Mouse (Mus musculus) thymus, adult 2 months (tissue): ENCODE results near the gene Sgce. TPM values are rescaled to one million over a fixed set of nuclear protein-coding genes. Genes with fewer than 3 reads are reported as not detected.

Experiments used
- DNase-seq: peaks from one replicate; pipeline ENCODE4 v3.0.0; 2021
- H3K27ac ChIP-seq: fragments of 200-500 bp; 2 replicates; pipeline ENCODE4 v1.5.1; 2012; ENCODE audit warnings: low read length, control low read depth; ENCODE audit not compliant: control insufficient read depth, insufficient read depth
- H3K27me3 ChIP-seq: fragments of 200-500 bp; 2 replicates; pipeline ENCODE4 v1.6.1; 2012; ENCODE audit warnings: mild to moderate bottlenecking, low read length, moderate library complexity, mixed read lengths; ENCODE audit not compliant: control insufficient read depth, insufficient read depth
- H3K36me3 ChIP-seq: fragments of 200-500 bp; 2 replicates; pipeline ENCODE4 v1.6.1; 2012; ENCODE audit warnings: mild to moderate bottlenecking, low read length, moderate library complexity; ENCODE audit not compliant: control insufficient read depth, insufficient read depth
- H3K4me1 ChIP-seq: fragments of 200-500 bp; replicated peaks from 2 replicates; pipeline ENCODE4 v1.6.1; 2012; ENCODE audit warnings: low read length; ENCODE audit not compliant: control insufficient read depth, insufficient read depth
- H3K4me3 ChIP-seq: fragments of 200-500 bp; 2 replicates; pipeline ENCODE4 v1.5.1; 2012; ENCODE audit warnings: mild to moderate bottlenecking, low read length, control low read depth, moderate library complexity; ENCODE audit not compliant: control insufficient read depth, insufficient read depth
- CTCF ChIP-seq: fragments of 200-500 bp; IDR thresholded peaks from 2 replicates; pipeline ENCODE4 v1.5.1; 2012; ENCODE audit warnings: mild to moderate bottlenecking, control low read depth, low read length, moderate library complexity, borderline replicate concordance; ENCODE audit not compliant: control insufficient read depth, poor library complexity, insufficient read depth; ENCODE audit errors: extremely low read depth
- POLR2A ChIP-seq: fragments of 200-500 bp; IDR thresholded peaks from 2 replicates; pipeline ENCODE4 v1.6.1; 2012; ENCODE audit warnings: mild to moderate bottlenecking, low read length, control low read depth, moderate library complexity; ENCODE audit not compliant: control insufficient read depth, poor library complexity, insufficient read depth; ENCODE audit errors: extremely low read depth
- WGBS: fragments of 180-500 bp; shearing (Covaris S2); methylation state at CpG from one replicate; pipeline ENCODE4 v1.1.7; 2018; 5-methylcytosine and 5-hydroxymethylcytosine counted together
- polyA plus RNA-seq: library from polyadenylated mRNA; depleted of rRNA; stranded (reverse); fragments of >200 nt; gene quantifications from 2 replicates; pipeline ENCODE4 v1.2.3, GENCODE M21; 2012

Sgce gene
- polyA plus RNA-seq, 1 experiment = 2.7 TPM

DNA sequence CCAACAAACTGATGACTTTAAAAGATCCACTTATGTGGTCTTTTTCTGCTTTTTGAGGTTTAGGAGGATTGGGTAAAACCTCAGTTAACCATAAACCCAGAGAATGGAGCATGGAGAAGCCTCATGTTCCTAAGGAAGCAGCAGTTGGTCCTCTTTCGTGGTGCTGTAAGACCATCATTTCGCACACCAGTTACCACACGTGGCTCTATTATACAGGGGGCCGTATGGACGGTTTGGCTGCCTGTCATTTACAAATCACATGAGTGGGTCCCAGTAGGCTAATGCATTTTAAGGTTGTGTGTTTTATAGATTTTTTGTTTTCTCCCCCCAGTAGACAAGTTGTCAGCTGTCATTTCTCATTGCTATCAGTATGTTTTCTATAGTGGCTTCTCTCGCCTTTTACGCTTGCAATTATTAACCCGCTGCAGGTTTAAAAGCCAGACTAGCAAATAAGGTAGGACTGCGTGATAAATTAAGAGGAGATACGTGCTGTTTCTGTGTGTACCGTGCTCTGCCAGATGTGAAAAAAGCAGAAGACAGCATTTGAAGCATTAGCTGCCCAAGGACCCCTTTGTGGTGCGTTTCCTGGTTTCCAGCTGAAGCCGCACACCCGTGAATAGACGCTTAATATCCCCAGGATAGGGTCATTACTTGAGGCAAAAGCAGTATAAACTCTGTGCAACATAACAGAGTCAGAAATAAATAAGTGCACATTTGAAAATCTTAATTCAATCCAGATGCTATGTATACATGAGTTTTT is 22.8 kb downstream of the Sgce start:
- no peak overlapping the region for H3K4me3 ChIP-seq
- no peak for DNase-seq
- H3K4me1 ChIP-seq = no peaks in the 10 kb centered on the region
- H3K27me3 ChIP-seq = no peaks in the 10 kb centered on the region
- H3K27ac ChIP-seq = no peak overlapping the region
- 93% methylated on average over 15 of the region's 15 CpGs for WGBS
- TF ChIP-seq CTCF = no peak
- no peak for TF ChIP-seq POLR2A
- H3K36me3 ChIP-seq = no peaks in the 10 kb centered on the region

DNA sequence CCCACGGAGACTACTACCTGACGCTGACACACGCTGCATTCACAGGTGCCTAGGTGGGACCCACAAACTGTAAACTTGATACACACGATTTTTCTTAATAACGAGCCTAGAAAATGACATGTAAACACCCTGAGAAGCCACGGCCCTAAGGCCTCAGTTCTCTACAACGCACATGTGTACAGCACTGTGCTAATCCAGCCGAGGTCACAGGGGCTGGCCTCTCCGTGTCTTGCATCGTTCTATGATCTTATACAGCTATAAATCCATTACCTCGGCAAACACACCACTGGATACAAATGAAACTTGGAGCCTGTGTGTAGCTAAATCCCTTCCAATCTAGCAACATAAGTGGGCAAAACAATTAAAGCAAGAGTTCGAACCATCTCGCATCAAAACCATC is 24.3 kb downstream of the Sgce start:
- no peaks in the 10 kb centered on the region for H3K27me3 ChIP-seq
- no peaks in the 10 kb centered on the region for H3K4me1 ChIP-seq
- H3K27ac ChIP-seq = no peak overlapping the region
- no peak for DNase-seq
- WGBS = 96% methylated on average over 13 of the region's 13 CpGs
- no peaks in the 10 kb centered on the region for H3K36me3 ChIP-seq
- no peak overlapping the region for H3K4me3 ChIP-seq
- TF ChIP-seq CTCF (no peak), POLR2A (no peak)

DNA sequence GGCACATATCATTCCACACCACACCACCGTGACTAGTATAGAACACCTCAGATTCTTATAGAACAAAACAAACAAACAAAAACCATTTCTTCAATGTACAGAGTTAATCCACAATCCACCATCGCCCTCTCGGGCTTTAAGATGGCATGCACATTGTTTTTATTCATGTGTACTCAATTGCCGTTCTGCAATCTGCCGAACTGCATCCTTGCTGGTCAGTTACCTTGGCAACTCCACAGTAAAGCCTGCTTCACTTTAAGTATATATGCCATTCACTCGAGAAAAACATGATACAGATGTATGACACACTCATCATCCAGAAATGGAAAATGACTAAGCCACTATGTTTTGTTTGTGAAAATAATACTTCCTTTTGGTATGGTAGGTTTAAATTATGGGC is 24.9 kb downstream of the Sgce start:
- H3K27me3 ChIP-seq = no peaks in the 10 kb centered on the region
- H3K27ac ChIP-seq = no peak overlapping the region
- no peaks in the 10 kb centered on the region for H3K4me1 ChIP-seq
- WGBS = 81% methylated on average over 6 of the region's 6 CpGs
- H3K36me3 ChIP-seq = no peaks in the 10 kb centered on the region
- TF ChIP-seq POLR2A (no peak), CTCF (no peak)
- DNase-seq = no peak
- H3K4me3 ChIP-seq = no peak overlapping the region

DNA sequence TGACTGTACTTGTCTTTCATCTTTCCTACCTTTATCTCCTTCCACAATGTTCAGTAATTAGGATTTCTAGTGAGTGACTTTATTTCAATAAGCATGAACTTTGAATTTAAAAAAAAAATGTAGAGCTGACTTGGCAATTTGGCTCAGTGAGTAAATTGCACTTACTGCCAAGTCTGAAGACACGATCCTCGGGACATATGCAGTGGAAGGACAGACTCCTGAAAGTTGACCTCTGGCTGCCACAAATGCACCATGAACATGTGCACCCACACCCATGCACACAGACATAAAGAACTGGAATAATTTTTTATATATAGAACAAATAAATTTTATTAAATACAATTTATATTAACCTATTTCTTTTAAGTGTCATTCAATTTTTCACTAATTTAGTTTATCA is 29.7 kb downstream of the Sgce start:
- no peak for DNase-seq
- Histone ChIP-seq H3K36me3 (no peaks in the 10 kb centered on the region), H3K27me3 (no peaks in the 10 kb centered on the region), H3K4me1 (no peaks in the 10 kb centered on the region), H3K27ac (no peak overlapping the region), H3K4me3 (no peak overlapping the region)
- TF ChIP-seq POLR2A (no peak), CTCF (no peak)
- WGBS = 94% methylated on average over 2 of the region's 2 CpGs

DNA sequence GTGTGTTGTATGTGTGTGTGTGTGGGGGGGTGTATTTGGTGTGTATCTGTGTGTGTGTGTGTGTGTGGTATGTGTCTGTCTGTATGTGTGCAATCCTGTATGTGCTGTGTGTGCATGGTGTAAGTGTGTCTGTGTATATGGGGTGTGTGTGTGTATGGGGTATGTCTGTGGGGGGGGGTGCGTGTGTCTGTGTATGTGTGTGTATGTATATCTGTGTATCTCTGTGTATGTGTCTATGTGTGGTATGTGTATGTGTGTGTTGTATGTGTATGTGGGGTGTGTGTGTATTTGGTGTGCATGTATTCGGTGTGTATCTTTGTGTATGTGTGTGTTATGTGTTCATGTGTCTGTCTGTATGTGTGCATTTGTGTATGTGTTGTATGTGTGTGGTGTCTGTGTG is 30.8 kb downstream of the Sgce start:
- TF ChIP-seq POLR2A (no peak), CTCF (no peak)
- 98% methylated on average over 2 of the region's 2 CpGs for WGBS
- Histone ChIP-seq H3K4me3 (no peak overlapping the region), H3K4me1 (no peaks in the 10 kb centered on the region), H3K27ac (no peak overlapping the region), H3K27me3 (no peaks in the 10 kb centered on the region), H3K36me3 (no peaks in the 10 kb centered on the region)
- no peak for DNase-seq

DNA sequence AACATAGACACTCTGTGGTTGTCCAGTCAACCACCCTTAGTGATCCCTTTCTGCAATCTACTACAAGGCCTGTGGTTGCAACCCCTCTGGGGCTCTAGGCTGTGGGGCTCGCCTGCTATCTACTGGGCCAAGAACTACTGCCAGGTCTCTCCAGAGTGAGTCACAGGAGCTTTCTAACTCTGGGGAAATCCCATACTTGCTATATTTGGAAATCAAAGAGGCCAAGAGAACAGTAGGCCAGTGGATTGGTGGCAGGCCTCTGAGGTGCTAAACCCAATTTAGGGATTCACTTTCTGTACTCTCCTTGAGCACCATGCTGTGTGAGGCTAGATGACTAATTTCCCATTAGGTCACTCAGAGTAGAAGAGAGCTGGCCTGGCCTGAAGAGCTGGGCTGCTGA is 38.0 kb downstream of the Sgce start:
- no peak overlapping the region for H3K27ac ChIP-seq
- DNase-seq = no peak
- H3K4me1 ChIP-seq = no peaks in the 10 kb centered on the region
- no peaks in the 10 kb centered on the region for H3K27me3 ChIP-seq
- H3K4me3 ChIP-seq = no peak overlapping the region
- no peaks in the 10 kb centered on the region for H3K36me3 ChIP-seq
- 85% methylated on average over 1 of the region's 1 CpGs for WGBS
- TF ChIP-seq POLR2A (no peak), CTCF (no peak)

DNA sequence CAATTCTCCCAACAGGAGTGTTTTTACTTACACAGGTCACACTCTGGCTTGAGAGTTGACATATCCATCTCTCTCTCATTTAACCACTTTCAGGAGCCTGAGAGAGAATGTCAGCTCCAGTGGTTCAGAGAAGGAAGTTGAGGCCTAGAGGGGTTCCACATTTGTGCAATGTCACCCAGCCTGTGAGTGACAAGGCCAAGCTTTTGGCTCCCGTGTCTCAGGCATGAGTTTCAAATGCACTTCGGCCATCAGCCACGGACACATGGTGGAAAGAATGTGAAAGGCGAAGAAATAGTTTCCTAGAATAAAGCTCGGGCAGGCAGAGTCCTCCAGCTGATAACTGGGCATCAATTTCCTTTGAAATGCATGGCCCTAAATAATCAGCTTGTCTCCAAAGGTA is 40.6 kb downstream of the Sgce start:
- no peak overlapping the region for H3K4me3 ChIP-seq

More for the DNA sequence above, 40.6 kb downstream of the Sgce start:
- Histone ChIP-seq H3K4me1 (no peaks in the 10 kb centered on the region), H3K36me3 (no peaks in the 10 kb centered on the region), H3K27ac (no peak overlapping the region), H3K27me3 (no peaks in the 10 kb centered on the region)
- DNase-seq = no peak
- WGBS = 39% methylated on average over 5 of the region's 5 CpGs
- TF ChIP-seq CTCF (no peak), POLR2A (no peak)
